Mouse (Mus musculus) liver, embryonic 14.5 days (tissue): ENCODE results near the gene Ccnb2.

ENCODE experiments used
- CTCF ChIP-seq: IDR thresholded peaks from 2 replicates; pipeline ENCODE4 v1.5.1; 2016; ENCODE audit warnings: antibody characterized with exemption, low read depth, control low read depth
- EP300 ChIP-seq: IDR thresholded peaks from 2 replicates; pipeline ENCODE4 v1.6.1; 2016; ENCODE audit warnings: antibody characterized with exemption, low read depth

GRCm38 (mm10) chr9:70396083-70396482, 25.3 kb downstream of the Ccnb2 start:
- TF ChIP-seq CTCF (no peak), EP300 (no peak)
